Mouse (Mus musculus): ENCODE data around the gene Bpi.
A peak's percentile ranks its signal among the peaks of the same experiment; 100 is the strongest.

Bpi gene

DNA sequence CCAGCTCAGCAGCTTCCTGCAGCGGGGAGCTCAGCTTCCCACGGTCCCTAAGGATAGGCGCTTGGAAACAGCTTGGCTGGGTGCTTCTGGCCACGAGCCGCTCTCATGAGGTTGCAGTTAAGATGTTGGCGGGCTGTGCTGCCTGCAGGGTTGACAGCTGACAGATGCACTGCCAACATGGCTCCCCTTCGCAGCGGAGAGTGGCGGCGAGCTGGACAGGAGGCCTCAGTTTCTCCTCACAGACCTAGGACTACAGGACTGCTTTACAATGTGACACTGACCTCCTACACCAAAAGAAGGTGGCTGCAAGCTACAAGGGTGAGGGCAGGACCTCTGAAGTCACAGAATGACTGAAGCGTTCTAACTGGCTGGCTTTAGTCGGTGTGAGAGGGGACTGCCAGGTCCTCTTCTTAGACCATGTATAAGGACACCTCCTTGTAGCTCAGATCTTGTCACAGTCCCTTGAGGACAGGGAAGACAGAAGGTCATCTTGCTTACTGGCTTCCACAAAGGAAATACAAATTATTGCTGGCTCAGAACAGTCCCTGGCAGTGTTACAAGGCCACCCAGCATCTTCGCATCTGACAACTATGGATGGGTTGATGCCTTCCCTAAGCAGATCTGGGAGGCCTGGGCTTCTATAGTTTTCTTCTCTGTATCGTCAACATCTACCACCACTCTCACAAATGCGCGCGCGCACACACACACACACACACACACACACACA lies 15.6 kb upstream of the Bpi start:
- peak; percentile 58 to 73 for DNase-seq (ENCODE audit: low spot score in 2 of 2)

DNA sequence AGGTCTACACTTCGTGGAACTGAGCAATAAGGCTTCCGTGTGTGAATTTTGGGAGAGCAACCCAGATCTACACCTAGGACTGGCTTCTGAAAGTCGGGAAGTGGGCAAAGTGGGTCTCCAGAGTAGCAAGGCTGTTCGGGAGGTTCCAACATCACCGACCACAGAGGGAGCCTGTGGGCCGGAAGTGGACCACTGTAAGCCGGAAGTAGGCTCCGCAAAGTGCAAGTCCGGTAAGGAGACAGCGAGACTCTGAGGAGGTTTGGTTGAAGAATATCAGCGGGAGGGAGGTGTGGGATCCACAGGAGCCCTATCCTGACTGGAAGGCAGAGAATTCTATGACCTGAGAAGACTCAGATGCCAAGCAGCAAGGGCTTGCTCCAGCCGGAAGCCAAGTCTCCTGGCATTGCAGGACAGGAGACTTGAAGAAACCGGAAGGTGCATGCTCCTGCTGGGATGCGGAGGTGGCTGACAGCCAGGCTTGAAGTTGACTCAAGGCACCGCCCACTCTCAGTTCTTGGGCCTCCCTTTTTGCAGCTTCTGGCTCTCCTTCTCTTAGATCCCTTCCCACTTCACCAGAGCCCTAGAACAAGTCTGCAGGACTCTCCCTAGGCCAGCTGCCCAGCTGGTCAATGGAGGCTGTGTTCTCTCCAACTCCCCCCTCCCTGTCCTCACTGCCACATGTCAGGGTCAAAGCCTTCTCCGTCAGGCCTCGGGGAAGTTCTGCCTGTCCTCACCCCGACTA lies 14.6 kb upstream of the Bpi start:
- DNase-seq (ENCODE audit: low spot score in 2 of 2): peak; percentile 57

DNA sequence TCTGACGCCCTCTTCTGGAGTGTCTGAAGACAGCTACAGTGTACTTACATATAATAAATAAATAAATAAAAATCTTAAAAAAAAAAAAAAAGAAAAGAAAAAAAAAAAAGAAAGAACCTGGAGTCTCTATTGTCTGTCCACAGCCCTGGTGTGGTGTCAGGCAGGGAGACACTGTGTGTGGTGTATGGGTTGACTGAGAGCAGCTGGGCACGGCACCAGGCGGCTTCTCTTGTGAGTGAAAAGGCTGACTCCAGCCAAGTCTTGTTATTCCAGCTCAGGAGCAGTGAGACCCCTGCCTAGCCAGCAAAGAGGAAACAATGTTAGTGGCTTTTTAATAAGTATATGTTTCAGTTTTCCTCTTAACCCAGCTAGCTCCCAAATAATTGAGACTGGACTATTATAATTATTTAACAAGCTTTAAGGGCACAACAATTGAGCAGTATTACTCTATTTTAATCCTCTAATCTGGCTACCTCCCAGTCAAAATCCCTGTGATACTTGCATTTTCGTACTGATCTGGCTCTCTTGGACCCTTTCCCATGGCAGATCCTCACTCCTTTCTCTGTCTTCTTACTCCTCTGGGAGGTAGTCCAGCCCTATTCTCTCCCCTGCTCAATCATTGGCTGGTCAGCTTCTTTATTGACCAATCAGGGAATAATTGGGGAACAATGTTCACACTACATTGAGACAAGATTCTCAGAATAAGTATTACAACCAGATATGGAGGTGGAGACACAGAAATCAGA lies 12.6 kb upstream of the Bpi start:
- no peak for DNase-seq (ENCODE audit: low spot score in 2 of 2)

DNA sequence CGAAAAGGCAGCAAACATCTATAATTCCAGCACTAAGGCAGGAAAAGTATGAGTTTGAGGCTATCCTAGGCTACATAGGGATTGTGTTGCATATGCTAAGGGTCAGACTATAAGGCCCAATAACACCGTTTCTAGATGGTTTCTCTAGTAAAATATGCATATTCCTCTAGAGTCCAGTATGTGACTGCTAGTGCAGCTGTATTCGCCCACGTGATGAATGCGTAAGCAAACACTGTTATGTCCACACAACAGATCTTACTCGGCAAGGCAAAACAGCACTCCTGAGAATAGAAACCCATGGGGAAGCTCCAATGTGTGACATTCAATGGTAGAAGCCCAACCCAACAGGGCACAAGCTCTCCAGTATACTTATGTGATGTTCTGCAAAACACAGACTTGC lies 10.0 kb upstream of the Bpi start:
- no peak for DNase-seq (ENCODE audit: low spot score in 2 of 2)

DNA sequence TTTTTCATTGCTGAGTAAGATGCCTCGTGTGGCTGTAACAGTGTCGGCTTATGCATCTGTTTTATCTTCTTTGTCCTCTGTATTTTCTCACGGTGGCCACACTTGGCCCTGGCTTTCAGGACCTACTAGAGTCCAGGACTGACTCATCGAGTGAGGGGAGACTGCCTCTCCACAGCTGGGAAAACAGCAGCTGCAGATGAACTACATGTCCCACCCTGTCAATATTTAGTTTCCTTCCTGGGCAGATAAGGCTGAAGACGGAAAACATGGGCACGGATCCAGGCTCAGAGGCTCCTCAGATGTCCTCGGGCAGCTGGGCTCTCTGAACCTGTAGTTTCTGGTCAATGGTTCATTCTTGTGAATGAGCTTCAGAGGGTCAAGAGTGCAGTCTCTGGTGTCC lies 9.6 kb upstream of the Bpi start:
- no peak for DNase-seq (ENCODE audit: low spot score in 2 of 2)

DNA sequence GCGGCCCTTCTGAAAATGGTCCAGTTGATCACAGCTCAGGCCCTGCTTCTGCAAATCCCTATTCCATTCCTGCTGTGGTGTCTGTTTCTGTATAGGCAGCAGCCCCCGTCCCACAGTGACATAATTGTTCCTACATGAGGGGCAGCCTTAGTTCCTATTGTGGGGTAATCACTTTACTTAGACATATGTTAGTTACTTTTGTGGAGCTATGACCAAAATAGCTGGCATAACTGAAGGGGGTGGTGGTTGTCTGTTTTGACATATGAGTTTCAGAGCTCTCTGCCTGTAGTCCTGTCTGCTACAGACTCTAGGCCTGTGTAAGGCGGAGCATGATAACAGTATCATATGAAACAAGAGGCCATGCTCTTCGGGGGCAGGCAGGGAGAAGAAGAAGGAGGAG lies 7.3 kb upstream of the Bpi start:
- DNase-seq (ENCODE audit: low spot score in 2 of 2): no peak

DNA sequence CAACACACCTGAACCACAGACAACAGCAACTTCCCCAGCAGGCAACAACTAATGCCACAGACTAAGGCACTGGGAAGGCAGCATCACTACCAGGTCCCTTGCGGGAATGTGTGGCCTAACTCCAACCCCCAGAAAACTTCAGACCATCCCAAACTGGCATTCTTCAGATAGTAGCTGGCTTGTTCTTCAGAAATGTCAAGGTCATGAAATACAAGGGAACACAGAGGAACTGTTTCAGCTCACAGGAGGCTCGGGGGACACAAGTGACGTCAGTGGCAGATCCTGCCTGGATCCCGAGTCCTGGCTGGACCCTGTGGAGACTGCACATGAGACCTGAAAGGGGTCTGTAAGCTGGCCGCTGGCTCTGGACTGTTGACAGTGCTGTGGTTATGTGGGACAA lies 4.1 kb upstream of the Bpi start:
- no peak for DNase-seq (ENCODE audit: low spot score in 2 of 2)

DNA sequence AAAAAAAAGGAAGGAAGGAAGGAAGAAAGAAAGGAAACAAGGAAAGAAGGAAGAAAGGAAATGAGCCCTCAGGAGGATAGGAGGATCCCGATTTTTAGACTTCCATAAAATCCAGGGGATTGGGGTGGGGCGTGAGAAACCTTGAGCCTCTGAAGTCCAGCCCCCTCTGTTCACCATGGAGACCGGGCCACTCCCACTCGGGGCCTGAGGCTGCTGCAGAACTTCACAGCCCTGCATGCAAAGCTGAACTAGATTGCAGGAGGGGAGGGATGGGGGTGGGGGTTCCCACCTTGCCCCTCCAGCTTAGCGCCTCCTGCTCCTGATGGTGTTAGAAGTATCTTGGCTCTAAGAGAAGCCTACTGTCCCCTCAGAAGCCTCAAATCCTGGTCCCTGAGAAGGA lies 1.0 kb upstream of the Bpi start:
- DNase-seq (ENCODE audit: low spot score in 2 of 2): no peak

DNA sequence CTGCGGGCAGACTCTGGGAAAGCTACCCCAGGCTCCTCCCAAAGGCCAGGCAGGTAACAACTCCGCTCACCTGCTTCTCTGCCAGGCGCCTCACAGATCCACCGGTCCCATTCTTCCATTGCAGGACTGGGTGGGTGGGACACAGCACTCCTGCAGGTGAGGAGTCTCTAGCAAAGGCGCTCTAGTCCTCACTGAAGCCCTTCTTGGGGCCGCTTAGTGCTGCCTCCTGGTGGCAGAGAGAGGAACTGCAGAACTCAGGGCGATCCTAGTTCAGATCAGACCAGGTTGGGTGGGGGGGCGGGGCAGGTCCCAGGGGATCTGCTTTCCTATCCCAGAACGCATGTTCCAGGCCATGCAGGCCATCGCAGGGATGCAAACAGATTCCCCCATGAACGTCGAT lies 887 bp downstream of the Bpi start:
- DNase-seq (ENCODE audit: low spot score in 2 of 2): peak; percentile 31 to 45

DNA sequence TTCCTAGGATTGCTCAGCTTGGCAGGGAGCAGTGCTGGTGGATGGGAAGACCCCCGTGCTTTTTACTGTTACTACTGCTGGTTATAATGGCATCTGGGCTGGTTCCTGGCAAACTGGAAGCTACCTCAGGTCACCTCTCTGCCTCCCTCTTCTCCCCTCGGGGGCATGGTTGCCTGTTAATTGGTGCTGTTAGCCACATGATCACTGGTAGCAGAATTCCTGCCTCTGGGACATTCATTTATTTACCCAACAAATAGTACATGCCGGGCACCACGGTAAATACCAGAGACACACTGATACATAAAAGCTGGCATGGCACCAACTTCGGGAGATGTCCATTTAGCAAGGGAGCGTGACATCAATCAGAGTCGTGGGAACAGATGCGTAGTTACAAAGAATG lies 1.6 kb downstream of the Bpi start:
- DNase-seq (ENCODE audit: low spot score in 2 of 2): no peak

DNA sequence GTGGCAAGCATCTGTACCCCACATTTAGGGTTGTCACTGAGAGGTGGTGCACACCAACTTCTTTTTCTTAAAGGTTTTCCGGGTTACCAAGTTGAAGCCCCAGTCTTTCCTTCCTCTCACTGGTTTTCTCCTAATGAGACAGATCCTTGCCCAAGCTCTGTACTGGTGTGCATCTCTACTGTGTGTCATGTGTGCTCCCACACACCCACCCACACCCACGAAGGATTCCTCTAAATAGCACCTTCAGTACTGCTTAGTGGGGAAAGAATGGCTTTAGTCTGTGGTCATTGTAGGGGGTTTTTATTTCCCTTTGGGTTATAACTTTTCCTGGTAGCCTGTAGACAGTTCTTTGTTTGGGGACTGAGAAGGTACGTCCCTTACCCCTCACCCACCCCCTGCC lies 7.0 kb downstream of the Bpi start:
- no peak for DNase-seq (ENCODE audit: low spot score in 2 of 2)

DNA sequence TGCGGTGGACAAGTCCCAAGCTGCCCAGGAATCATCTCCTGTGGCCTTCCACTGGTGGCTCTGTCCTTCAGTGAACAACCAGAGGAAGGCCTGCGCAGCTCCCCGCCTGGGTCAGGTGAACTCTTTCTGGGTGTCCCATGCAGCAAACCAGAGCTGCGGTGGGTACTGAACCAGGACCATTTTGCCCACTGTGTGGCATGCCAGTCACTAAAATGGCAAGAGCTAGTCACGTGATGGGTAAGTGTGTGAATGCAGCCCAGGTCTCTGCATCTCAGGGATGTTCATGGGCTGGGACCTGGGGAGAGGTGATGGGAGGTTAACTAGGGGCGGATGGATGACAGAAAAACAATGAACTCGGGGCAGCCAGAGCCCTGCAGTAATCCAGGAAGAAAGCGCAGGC lies 12.1 kb downstream of the Bpi start:
- no peak for DNase-seq (ENCODE audit: low spot score in 2 of 2)

DNA sequence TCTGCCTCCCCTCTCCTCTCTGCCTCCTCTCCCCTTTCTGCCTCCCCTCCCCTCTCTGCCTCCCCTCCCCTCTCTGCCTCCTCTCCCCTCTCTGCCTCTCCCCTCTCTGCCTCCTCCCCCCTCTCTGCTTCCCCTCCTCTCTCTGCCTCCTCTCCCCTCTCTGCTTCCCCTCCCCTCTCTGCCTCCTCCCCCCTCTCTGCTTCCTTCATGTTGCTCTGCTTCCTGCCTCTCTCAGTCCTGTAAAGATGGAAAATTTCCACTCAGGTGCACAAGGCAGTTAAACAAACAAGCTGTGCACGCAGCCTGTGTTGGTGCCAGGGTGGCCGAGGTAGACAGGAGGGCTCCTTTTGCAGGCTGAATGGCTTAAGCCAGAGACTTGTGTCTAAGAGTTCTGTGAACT lies 15.8 kb downstream of the Bpi start:
- DNase-seq (ENCODE audit: low spot score in 2 of 2): no peak

DNA sequence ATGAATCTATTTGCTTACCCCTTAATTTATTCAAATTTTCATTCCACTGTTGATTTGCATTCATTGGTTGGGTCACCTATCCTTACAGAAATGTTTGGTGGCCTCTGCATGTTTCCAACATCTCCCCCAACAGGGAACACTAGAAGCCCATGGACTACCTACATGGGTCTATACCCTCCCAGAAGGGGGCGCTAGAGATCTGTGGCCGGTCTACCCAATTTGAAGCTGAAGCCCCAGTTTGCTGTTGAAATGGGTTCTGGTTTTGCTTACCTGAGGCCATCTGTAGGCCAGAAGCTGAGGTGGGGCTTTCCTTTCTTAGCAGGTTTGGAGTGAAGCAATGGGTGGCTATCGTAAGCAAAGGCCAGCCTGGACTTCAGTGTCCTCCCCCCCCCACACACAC lies 17.5 kb downstream of the Bpi start:
- no peak for DNase-seq (ENCODE audit: low spot score in 2 of 2)

DNA sequence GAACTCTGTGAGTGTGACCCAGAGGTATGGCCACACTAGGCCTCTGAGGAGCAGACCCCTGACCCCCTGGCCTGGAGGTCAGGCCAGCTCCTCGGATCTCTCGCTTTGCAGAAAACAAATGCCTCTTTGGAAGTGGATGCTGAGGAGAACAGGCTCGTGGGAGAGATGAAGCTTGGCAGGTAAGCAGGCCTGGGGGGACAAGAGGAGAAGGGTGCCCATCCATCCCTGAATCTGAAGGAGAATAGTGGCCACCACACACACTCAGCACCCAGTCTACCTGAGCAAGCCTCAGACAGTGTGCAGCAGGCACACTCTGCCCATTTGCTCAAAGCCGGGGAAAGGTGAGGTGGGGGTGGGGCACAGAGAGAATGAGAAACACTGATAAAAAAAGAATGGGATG lies 17.9 kb downstream of the Bpi start:
- DNase-seq (ENCODE audit: low spot score in 2 of 2): no peak

DNA sequence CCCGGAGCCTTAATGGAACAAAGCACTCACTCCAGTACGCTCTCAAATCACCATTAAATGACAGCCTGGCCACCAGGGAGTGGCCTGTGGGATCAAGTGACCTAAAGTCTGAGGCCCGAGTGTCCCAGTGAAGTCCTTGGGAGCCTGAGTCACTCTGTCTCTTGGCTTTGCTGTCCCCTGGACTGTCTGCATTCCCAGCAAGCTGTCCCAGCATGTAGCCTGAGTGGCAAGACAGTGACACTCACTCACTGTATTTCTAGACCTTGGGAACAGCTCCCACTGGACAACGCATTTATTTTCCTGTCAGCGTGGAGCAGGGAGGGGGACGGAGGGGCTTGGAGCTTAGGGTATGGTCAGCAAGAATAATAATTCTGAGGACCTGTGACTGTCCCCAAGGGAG lies 18.6 kb downstream of the Bpi start:
- no peak for DNase-seq (ENCODE audit: low spot score in 2 of 2)

DNA sequence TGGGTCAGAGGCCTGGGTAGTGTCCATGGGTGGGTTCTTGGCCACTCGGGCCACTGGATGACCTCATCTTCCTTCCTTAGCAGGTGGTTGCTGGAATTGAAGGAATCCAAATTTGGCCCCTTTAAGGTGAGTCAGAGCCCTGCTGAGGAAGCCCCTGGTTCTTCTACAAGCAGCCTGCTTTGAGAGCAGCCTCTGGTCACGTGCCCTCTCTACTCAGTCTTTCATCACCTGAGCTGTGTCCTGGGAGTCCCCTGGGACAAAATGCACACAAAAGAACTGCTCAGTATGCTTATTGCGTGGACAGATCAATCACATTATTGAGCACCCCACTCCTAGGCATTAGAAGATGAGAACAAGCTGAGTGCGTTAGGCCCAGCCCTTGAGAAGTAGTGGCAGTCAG lies 19.0 kb downstream of the Bpi start:
- DNase-seq (ENCODE audit: low spot score in 2 of 2): no peak

DNA sequence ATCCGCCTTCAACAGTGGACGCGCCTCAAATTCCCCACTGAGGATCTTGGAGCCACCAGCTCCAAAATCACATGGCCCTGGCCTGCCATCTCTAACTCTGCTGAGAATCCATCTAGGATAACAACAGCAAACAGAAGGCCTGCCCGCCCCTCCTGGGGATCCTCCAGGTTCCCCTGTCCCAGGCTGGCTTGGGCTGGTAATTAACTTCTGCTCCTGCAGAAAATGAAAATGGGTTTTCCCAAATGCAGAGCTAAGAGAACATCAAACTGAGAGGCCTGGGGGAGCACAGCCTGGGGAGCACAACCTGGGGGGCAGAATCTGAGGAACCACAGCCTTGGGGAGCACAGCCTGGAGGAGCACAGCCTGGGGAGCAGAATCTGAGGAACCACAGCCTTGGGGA lies 21.8 kb downstream of the Bpi start:
- no peak for DNase-seq (ENCODE audit: low spot score in 2 of 2)

DNA sequence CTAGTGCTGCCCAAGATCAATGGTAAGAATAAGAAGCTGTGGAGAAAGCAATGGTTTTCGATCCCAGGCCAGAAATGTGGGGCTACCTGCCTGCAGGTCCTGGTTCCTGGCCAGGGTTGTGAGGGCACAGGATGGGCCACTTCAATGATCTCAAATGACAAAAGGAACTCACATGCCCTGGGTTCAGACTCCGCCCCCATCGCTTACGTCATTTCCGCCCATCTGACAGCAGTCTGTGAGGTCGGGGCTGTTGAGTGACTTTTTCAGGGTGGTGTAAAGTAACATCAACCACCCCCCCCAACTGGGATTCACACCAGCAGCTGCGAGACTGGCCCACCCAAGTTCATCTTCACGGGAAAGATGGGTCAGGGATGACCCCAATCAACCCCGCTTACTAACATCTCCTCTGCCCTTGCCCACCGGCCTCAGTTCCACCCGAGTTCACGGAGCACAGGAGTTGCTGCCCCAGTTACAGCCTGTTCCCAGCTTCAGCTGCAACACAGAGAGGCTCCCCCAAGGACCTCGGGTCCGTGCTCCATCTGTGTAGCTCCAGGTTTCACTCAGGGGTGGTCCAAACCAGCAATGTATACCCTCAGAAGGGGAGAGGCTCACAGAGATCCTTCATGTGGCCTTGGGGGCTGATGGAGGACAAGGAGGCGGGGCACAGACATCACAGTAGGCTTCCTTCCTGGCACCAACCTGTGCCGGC lies 23.8 kb downstream of the Bpi start:
- no peak for DNase-seq (ENCODE audit: low spot score in 2 of 2)

DNA sequence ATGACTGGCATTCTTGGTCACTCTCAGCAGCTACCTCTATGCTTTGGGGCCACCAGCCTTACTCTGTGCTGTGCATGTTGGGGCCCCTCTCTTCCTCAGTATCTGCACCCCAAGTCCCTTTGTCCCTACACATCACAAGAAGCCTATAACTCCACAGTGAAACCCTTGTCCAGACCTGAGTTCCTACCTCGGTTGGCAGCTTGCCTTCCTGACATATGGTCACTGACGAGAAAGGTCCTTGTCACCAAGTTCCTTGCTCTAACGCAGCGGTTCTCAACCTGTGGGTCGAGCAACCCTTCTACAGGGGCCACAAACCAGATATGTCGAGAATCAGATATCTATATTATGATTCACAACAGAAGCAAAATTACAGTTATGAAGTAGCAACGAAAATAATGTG lies 25.2 kb downstream of the Bpi start:
- DNase-seq (ENCODE audit: low spot score in 2 of 2): no peak

DNA sequence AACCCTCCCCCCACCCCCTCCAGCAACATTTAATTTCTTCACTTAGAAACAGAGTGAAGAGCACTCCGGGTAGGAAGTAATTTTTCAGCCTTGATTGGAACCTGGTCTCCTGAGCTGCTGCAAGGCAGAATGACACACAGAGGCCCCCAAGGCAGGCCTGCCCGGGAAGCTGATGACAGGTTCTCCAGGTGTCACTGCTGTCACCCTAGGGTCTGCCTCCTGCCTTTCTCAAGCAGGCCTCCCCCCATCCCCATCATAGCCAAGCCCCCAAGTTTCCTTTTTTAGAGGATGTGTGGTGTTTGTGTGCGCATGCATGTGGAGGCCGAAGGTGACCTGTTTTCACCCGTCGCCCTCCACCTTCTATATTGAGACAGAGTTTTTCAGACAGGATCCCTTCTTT lies 25.9 kb downstream of the Bpi start:
- DNase-seq (ENCODE audit: low spot score in 2 of 2): no peak

DNA sequence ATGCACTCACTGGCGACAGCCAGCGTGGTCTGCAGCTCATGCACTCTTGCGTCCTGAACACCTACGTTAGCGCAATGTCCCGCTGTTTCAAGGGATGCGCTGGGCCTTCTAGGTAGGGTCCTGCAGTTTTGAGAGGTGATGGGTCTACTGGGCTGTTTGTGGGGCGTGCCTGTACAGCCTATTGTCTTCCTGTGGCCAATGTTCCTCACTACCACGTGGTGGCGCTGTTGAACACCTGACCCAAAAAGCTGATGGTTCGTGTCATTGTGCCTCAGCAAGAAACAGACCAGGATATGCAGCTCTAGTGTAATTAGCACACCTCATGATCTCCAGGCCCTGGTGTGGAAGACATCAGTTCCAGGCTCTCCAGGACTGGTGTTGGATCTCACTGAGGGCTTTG lies 26.7 kb downstream of the Bpi start:
- DNase-seq (ENCODE audit: low spot score in 2 of 2): peak; percentile 24 to 45
